Mouse (Mus musculus): ENCODE data around the gene Donson. TPM values are rescaled to one million over a fixed set of nuclear protein-coding genes. Genes with fewer than 3 reads are reported as not detected.

Donson gene
- total and polyA plus RNA-seq, 3 experiments, result 25.4 to 33.9 TPM; not detected in 1

DNA sequence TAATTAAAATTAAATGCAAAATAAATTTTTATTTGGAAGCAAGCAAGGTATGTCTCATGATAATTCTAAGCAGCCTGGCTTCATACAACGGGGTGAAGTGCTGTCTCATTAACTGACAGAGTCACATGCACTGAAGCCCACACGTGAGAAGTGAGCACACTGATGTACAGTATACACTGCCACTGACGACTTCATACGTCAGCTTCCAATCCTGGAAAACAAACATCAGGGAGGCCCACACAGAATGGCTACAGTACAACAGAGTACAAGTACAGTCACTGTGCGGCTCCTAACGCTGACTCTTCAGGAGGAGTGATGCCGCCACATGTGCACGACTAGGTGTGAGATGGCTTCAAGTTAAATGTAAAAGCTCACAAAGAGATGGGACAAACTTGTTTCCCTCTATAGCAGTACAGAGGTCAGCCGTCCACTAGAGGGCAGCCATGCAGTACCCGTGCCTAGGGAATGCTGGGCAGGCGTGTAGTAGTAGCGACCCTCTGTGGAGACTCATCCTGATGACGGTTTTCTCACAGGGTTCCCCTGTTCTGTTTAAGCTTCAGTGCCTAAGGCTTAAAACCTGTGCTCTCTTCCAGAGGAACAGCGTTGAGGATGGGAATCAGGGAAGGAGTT is 6.0 kb upstream of the Donson start:
- H3K9ac ChIP-seq (ENCODE audit: control insufficient read depth, low read depth, low read length, poor library complexity, severe bottlenecking), result no peak overlapping the region
- H3K9me3 ChIP-seq (replicated peaks; ENCODE audit: insufficient read depth, low read length), result no peaks in the 10 kb centered on the region
- DNase-seq (ENCODE audit: low read depth, low spot score), result peak; percentile 79
- peaks cover 3% of the 10 kb centered on the region; the same call in 1 of the 2 replicates for H3K79me2 ChIP-seq (ENCODE audit: control insufficient read depth, insufficient read depth, low read length, poor library complexity)
- no peak overlapping the region for H3K4me3 ChIP-seq (ENCODE audit: control insufficient read depth in 1 of 2, insufficient read depth in 1 of 2, low read depth in 2 of 2, low read length in 2 of 2)
- H3K4me1 ChIP-seq (ENCODE audit: control insufficient read depth in 1 of 2, insufficient read depth in 2 of 2, low read length in 2 of 2), result peaks cover 3% of the 10 kb centered on the region in 2 experiments; a peak in 1 of 4 replicates
- H3K27me3 ChIP-seq (ENCODE audit: control insufficient read depth in 1 of 2, insufficient read depth in 2 of 2, low read length in 2 of 2), result no peaks in the 10 kb centered on the region
- peaks cover 8 to 15% of the 10 kb centered on the region in 2 experiments for H3K36me3 ChIP-seq (ENCODE audit: control insufficient read depth in 1 of 2, insufficient read depth in 2 of 2, low read length in 2 of 2)
- no peak overlapping the region for H3K27ac ChIP-seq (ENCODE audit: control insufficient read depth, low read depth, low read length)
- no peak for TF ChIP-seq TBP (IDR thresholded peaks at IDR 0.05; ENCODE audit: low read depth, low read length)
- peak; percentile 38; the same call in 1 of the 2 replicates for TF ChIP-seq ZC3H11A (IDR thresholded peaks at IDR 0.05; ENCODE audit: low read depth, low read length)
- peak; percentile 75 for TF ChIP-seq SMC3 (IDR thresholded peaks at IDR 0.05; ENCODE audit: low read depth, low read length)
- peak; percentile 74 to 96 (median 86) for TF ChIP-seq CTCF (IDR thresholded peaks at IDR 0.05 in 2 of 3, conservative IDR thresholded peaks at IDR 0.05 in 1 of 3; ENCODE audit: control insufficient read depth in 1 of 3, insufficient read depth in 1 of 3, low read depth in 2 of 3, low read length in 3 of 3, poor library complexity in 1 of 3, severe bottlenecking in 1 of 3)
- no peak for TF ChIP-seq ZKSCAN1 (IDR thresholded peaks at IDR 0.05; ENCODE audit: low read depth, low read length)
- no peak for TF ChIP-seq MYC (IDR thresholded peaks at IDR 0.05; ENCODE audit: low read depth, low read length)
- TF ChIP-seq HCFC1 (IDR thresholded peaks at IDR 0.05; ENCODE audit: low read depth, low read length), result 0 out of 2 replicates have a peak, but pooled peaks have one; percentile 21
- peak; percentile 75 for TF ChIP-seq RAD21 (IDR thresholded peaks at IDR 0.05; ENCODE audit: low read depth, low read length)

DNA sequence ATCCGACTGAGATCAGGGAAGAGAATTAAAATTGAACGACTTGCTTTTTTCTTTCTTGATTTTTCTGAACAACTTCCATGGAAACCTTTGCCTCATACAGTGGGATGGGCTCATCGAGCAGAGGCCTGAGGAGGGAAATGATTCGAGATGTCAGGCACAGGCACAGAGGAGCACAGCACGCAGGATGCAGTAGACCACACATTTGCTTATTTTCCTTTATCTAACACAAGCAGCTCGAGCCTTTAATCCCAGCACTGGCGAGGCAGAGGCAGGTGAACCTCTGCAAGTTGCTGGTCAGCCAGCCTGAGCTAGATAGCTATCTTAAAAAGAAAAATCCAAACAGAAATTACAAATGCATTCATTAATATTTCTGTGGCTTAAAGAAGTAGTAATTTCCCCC is 1.2 kb upstream of the Donson start:
- peak; percentile 67 for DNase-seq (ENCODE audit: low read depth, low spot score)
- TF ChIP-seq E2F4 (IDR thresholded peaks at IDR 0.05; ENCODE audit: borderline replicate concordance, low read depth, low read length) (no peak), GATA1 (IDR thresholded peaks at IDR 0.05; ENCODE audit: low read depth, low read length) (peak; percentile 64), TCF12 (IDR thresholded peaks at IDR 0.05; ENCODE audit: low read depth, low read length) (peak; percentile 41; the same call in 1 of the 2 replicates), ETS1 (IDR thresholded peaks at IDR 0.05; ENCODE audit: low read depth, low read length) (0 out of 2 replicates have a peak, but pooled peaks have one; percentile 21), SIN3A (IDR thresholded peaks at IDR 0.05; ENCODE audit: low read length) (no peak), TAL1 (IDR thresholded peaks at IDR 0.05; ENCODE audit: low read length) (peak; percentile 80), EP300 (IDR thresholded peaks at IDR 0.05; ENCODE audit: low read depth in 1 of 2, low read length in 2 of 2) (peak in 1 of 2 experiments; percentile 49; a peak in 2 of 4 replicates)
- Histone ChIP-seq H3K9ac (ENCODE audit: control insufficient read depth, low read depth, low read length, poor library complexity, severe bottlenecking) (peak overlapping the region; percentile 99), H3K4me1 (ENCODE audit: control insufficient read depth in 1 of 2, insufficient read depth in 2 of 2, low read length in 2 of 2) (peaks cover 6 to 12% of the 10 kb centered on the region in 2 experiments; a peak in 3 of 4 replicates), H3K27me3 (ENCODE audit: control insufficient read depth in 1 of 2, insufficient read depth in 2 of 2, low read length in 2 of 2) (no peaks in the 10 kb centered on the region), H3K4me3 (ENCODE audit: control insufficient read depth in 1 of 2, insufficient read depth in 1 of 2, low read depth in 2 of 2, low read length in 2 of 2) (peak overlapping the region in 1 of 2 experiments; percentile 35; a peak in 3 of 4 replicates), H3K27ac (ENCODE audit: control insufficient read depth, low read depth, low read length) (peak overlapping the region; percentile 43), H3K36me3 (ENCODE audit: control insufficient read depth in 1 of 2, insufficient read depth in 2 of 2, low read length in 2 of 2) (peaks cover 8 to 21% of the 10 kb centered on the region in 2 experiments), H3K9me3 (replicated peaks; ENCODE audit: insufficient read depth, low read length) (no peaks in the 10 kb centered on the region), H3K79me2 (ENCODE audit: control insufficient read depth, insufficient read depth, low read length, poor library complexity) (peaks cover 20% of the 10 kb centered on the region)
